Mouse (Mus musculus) testis, adult 2 months (tissue): ENCODE measurements at regions not wholly inside any gene's neighbourhood (a gene's known extent, or its start where the extent isn't known, plus 50 kb on each side); places are given as distances from the start of the nearest gene placed in this dataset.

ENCODE experiments used
- CTCF ChIP-seq: fragments of 200-500 bp; IDR thresholded peaks from 2 replicates; pipeline ENCODE4 v1.5.1; 2012; ENCODE audit warnings: low read depth, mild to moderate bottlenecking, inconsistent platforms, low read length, moderate library complexity; ENCODE audit not compliant: control insufficient read depth, insufficient read depth, insufficient replicate concordance
- POLR2A ChIP-seq: fragments of 200-500 bp; IDR thresholded peaks from 2 replicates; pipeline ENCODE4 v1.6.1; 2012; ENCODE audit warnings: low read depth, mild to moderate bottlenecking, inconsistent platforms, low read length, moderate library complexity; ENCODE audit not compliant: control insufficient read depth

DNA sequence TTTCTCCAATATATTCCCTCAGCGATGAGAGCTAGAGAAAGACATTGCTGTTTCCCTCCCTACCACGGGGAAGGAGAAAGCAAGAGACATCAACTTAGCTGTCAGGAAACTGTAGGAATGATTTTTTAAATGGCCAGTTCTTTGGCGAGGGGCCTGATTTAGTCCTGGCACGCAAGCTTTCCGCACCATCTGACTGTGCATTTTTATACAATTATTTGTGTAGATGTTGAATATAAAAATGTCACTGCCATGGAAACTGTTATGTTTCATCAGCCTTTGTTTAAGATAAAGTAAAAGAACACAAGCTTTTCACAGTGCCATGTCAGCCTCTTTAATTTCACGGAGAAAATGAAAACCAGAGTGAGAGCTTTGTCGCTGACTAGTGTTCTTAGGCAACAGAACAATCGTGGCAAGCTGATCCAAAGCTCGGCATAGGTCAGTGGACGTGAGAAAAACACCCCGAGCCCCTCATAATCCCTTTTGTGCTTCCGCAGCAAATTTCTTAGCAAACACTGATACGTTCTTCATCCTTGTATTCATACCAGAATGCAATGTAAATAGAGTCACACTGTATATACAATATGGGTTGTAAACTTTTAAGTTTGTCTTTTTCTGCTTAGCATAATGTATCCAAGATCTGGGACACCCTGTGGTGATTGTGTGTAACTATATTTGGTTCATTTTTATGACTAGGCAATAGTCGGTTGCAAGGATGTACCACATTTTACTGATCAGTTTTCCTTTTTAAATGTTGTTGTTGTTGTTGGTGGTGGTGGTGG is 79.9 kb upstream of the Tars start:
- TF ChIP-seq CTCF, result no peak
- TF ChIP-seq POLR2A, result no peak
